Mouse (Mus musculus) ES-E14 (cell line): ENCODE measurements at regions not wholly inside any gene's neighbourhood (a gene's known extent, or its start where the extent isn't known, plus 50 kb on each side); places are given as distances from the start of the nearest gene placed in this dataset.
A peak's percentile ranks its signal among the peaks of the same experiment; 100 is the strongest.

Experiments
- DNase-seq: peaks from one replicate; pipeline ENCODE4 v3.0.0-alpha.2; 2013; ENCODE audit warnings: low read depth, low spot score
- H3K27ac ChIP-seq: 2 replicates; pipeline ENCODE4 v1.5.1; 2012; ENCODE audit warnings: low read depth, mild to moderate bottlenecking, low read length, moderate library complexity, mixed read lengths; ENCODE audit not compliant: poor library complexity, insufficient read depth, severe bottlenecking
- H3K36me3 ChIP-seq: 2 replicates; pipeline ENCODE4 v1.6.1; 2012; ENCODE audit warnings: mild to moderate bottlenecking, low read length, moderate library complexity, mixed read lengths; ENCODE audit not compliant: control insufficient read depth, poor library complexity, insufficient read depth, severe bottlenecking
- H3K4me1 ChIP-seq, 2 experiments: fragments of 150-350 bp in 1 of 2; sonication (generic) in 1 of 2; 2 replicates each; pipeline ENCODE4 v1.6.1; 2012; ENCODE audit warnings: low read length in 2 of 2, mild to moderate bottlenecking in 1 of 2, mixed read lengths in 1 of 2; ENCODE audit not compliant: control insufficient read depth in 2 of 2, insufficient read depth in 2 of 2, poor library complexity in 1 of 2
- H3K4me3 ChIP-seq, 2 experiments: fragments of 150-350 bp in 1 of 2; sonication (generic) in 1 of 2; 2 replicates each; pipeline ENCODE4 v1.5.1; 2012; ENCODE audit warnings: low read length in 2 of 2, low read depth in 1 of 2, mild to moderate bottlenecking in 1 of 2, mixed read lengths in 1 of 2; ENCODE audit not compliant: insufficient read depth in 1 of 2, poor library complexity in 1 of 2, severe bottlenecking in 1 of 2
- H3K9ac ChIP-seq: 2 replicates; pipeline ENCODE4 v1.6.1; 2012; ENCODE audit warnings: low read depth, mild to moderate bottlenecking, low read length, mixed read lengths; ENCODE audit not compliant: poor library complexity, insufficient read depth, severe bottlenecking
- H3K9me3 ChIP-seq: fragments of 150-350 bp; sonication (generic); 2 replicates; pipeline ENCODE4 v1.6.1; 2012; ENCODE audit warnings: low read depth, mild to moderate bottlenecking, low read length; ENCODE audit not compliant: control insufficient read depth, insufficient read depth
- CHD2 ChIP-seq: IDR thresholded peaks from 2 replicates; pipeline ENCODE4 v1.6.1; 2014; ENCODE audit warnings: mild to moderate bottlenecking, low read depth, low read length, inconsistent platforms
- HCFC1 ChIP-seq: IDR thresholded peaks from 2 replicates; pipeline ENCODE4 v1.6.1; 2012; ENCODE audit warnings: low read length, inconsistent platforms, borderline replicate concordance; ENCODE audit not compliant: insufficient read depth
- MAFK ChIP-seq: IDR thresholded peaks from 2 replicates; pipeline ENCODE4 v1.6.1; 2014; ENCODE audit warnings: mild to moderate bottlenecking, low read depth, low read length, inconsistent platforms; ENCODE audit not compliant: insufficient read depth
- ZC3H11A ChIP-seq: IDR thresholded peaks from 2 replicates; pipeline ENCODE4 v1.6.1; 2012; ENCODE audit warnings: low read depth, mild to moderate bottlenecking, inconsistent platforms, low read length, borderline replicate concordance
- ZNF384 ChIP-seq: IDR thresholded peaks from 2 replicates; pipeline ENCODE4 v1.6.1; 2012; ENCODE audit warnings: low read depth, low read length, inconsistent platforms
- in situ Hi-C, 2 experiments: fragments of 600-800 bp; cut with MboI; formaldehyde crosslinking; loops; one replicate each; pipeline ENCODE4 v1.15.1; 2025; ENCODE audit warnings: low sequenced_read_pairs in 2 of 2, inconsistent platforms in 1 of 2; ENCODE audit not compliant: unreplicated experiment in 2 of 2

DNA sequence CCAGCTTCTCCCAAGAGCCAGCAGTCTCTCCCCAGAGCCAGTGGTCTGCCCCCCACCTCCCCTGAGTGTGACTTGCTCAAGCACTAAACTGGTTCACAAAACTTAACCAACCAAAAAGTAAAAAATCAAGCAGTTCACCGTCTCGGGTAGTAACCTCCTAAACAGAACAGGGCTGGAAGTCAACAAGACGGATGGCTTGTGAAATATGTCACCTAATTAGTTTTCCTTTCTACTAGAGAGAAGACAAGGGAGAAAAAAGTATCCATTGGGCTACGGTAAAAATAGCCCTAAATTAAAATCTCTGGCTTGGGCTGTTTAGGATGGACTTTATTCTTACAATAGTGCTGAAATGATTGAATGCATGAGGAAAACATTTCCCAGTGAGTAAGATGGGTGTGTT, 108.6 kb downstream of the Foxb1 start:
- no peaks in the 10 kb centered on the region for H3K4me1 ChIP-seq
- TF ChIP-seq CHD2 (no peak), ZNF384 (no peak), HCFC1 (no peak), MAFK (no peak), ZC3H11A (no peak)
- no peak overlapping the region for H3K9ac ChIP-seq
- in situ Hi-C loops = no loop called here
- H3K27ac ChIP-seq = no peak overlapping the region
- no peak for DNase-seq
- H3K36me3 ChIP-seq = no peaks in the 10 kb centered on the region
- no peaks in the 10 kb centered on the region for H3K9me3 ChIP-seq
- no peak overlapping the region for H3K4me3 ChIP-seq

DNA sequence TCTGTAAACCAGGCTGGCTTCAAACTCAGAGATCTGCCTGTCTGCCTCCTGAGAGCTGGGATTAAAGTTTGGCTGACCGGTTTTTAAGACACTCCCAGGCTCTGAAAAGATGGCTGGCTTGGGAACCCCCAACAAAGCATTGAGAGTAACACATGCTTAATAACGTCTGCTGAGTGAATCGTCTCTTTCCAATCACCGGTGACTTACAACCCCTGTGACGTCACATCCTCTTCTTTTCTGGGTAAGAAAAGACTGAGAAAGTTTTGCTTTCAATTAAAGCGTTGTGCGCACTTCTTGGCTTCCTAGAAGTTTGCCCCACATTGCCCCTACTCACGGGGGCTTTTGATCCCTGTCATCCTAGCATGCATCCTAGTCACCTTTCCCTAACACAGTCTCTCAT, 109.1 kb downstream of the Foxb1 start:
- H3K9me3 ChIP-seq = no peaks in the 10 kb centered on the region
- H3K4me3 ChIP-seq = no peak overlapping the region
- in situ Hi-C loops = no loop called here
- TF ChIP-seq ZC3H11A = no peak
- TF ChIP-seq ZNF384 = no peak
- TF ChIP-seq HCFC1 = no peak
- no peak for TF ChIP-seq MAFK
- TF ChIP-seq CHD2 = no peak
- no peak overlapping the region for H3K9ac ChIP-seq
- no peak for DNase-seq
- H3K36me3 ChIP-seq = no peaks in the 10 kb centered on the region
- no peak overlapping the region for H3K27ac ChIP-seq
- H3K4me1 ChIP-seq = no peaks in the 10 kb centered on the region

DNA sequence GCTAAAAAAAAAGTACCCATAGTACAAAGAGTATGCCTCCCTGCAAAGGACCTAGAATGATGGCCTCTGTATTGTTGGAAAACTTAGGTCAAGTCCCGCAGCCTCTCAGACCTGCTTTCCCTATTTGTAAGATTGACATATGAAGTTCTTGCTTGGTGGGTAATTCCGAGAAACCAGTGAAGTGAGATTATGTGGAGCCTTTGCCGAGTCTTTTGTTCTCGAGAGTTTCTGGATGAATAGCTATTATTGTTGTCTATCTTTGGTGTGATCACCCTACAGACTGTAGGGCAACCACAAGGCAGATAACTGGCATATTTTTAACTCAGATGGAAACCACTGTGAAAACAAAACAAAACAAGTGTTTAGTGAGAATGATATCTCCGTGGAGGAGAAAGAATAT, 118.1 kb downstream of the Foxb1 start:
- DNase-seq = no peak
- Histone ChIP-seq H3K4me3 (no peak overlapping the region), H3K4me1 (no peaks in the 10 kb centered on the region), H3K9me3 (no peaks in the 10 kb centered on the region), H3K27ac (no peak overlapping the region), H3K36me3 (no peaks in the 10 kb centered on the region), H3K9ac (no peak overlapping the region)
- in situ Hi-C loops = no loop called here
- TF ChIP-seq MAFK (no peak), HCFC1 (no peak), ZC3H11A (no peak), ZNF384 (no peak), CHD2 (no peak)

DNA sequence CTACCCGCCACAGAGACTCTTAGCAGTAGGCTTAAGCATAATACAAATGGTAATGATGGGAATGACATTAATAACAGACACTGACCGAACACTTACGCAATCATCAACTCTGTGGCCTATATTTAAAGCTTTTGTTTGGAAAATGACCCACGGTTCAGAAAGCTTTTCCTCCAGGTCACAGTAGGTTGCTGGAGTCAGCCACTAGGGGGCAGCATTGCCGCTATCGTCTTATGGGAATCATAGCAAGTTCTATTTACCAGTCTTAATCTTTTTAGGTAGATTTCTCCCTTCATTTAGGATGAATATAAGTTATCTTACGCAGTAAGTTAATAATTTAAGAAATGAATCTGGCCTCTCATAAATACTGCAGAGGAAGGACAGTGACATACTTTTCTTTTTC, 137.4 kb downstream of the Foxb1 start:
- no peak overlapping the region for H3K4me3 ChIP-seq
- in situ Hi-C loops = no loop called here
- H3K27ac ChIP-seq = no peak overlapping the region
- H3K9ac ChIP-seq = no peak overlapping the region
- no peaks in the 10 kb centered on the region for H3K36me3 ChIP-seq
- H3K4me1 ChIP-seq = no peaks in the 10 kb centered on the region
- TF ChIP-seq ZC3H11A (no peak), ZNF384 (no peak), MAFK (no peak), CHD2 (no peak), HCFC1 (no peak)
- no peaks in the 10 kb centered on the region for H3K9me3 ChIP-seq
- peak; percentile 70 for DNase-seq

DNA sequence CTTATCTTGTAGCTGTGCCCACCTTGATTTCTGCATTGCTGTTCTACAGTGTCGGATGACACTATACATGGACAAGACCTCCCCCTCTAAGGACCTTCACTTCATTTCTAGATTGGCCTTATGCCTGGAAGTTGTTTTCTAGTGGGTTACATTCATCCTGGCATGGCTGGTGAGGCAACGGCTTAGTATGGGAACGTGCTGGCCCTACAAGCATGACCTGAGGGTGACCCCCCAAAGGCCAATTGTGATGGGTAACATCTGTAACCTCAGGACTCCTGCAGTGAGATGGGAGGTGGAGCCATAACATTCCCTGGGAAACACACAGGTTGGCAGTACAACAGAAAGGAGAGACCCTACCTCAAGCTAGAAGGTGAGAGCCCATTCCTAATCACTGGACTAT, 139.7 kb downstream of the Foxb1 start:
- no peak for DNase-seq
- H3K36me3 ChIP-seq = no peaks in the 10 kb centered on the region
- TF ChIP-seq ZC3H11A (no peak), ZNF384 (no peak), CHD2 (no peak), MAFK (no peak), HCFC1 (no peak)
- H3K4me3 ChIP-seq = no peak overlapping the region
- no peak overlapping the region for H3K9ac ChIP-seq
- H3K27ac ChIP-seq = no peak overlapping the region
- H3K9me3 ChIP-seq = no peaks in the 10 kb centered on the region
- no peaks in the 10 kb centered on the region for H3K4me1 ChIP-seq
- in situ Hi-C loops = no loop called here
